ENCODE assay signal across 7 mouse cellular contexts in the genomic region with DNA sequence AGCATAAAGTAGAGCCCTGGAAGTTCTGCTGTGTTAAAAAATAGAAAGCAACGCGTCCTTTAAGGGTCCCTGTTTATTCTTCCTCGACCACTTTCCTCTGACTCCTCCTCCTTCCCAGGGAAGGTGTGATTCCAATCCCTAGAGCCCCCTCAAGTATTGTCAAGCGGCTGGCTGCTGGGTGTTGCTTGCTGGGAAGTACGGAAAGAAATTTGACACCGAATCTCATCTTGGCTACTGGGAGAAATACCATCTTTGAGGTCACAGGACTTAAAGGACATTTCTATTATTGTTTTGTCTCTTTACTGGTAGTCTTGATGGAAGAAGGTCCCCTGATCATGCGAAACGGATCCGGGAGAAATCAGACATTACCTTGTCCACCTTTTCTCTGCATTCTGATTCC. TPM values are rescaled to one million over a fixed set of nuclear protein-coding genes. Genes with fewer than 3 reads are reported as not detected.
DNase-seq lines count a peak whose midpoint lies in the region; ATAC-seq and TF ChIP-seq lines count a peak whose summit lies in the region.

A gene (plus strand): TSS at position 156 of the 400 bp plus-strand sequence.

- no peak for TF ChIP-seq POLR2A in thymus, adult 2 months (IDR thresholded peaks at IDR 0.05; ENCODE audit: control insufficient read depth, extremely low read depth, insufficient read depth, low read length, poor library complexity)

- no peak for ATAC-seq in forebrain, embryonic 11.5 days (replicated peaks; ENCODE audit: low FRiP score)
- no peak for ATAC-seq in liver, embryonic 11.5 days (replicated peaks; ENCODE audit: low FRiP score)

- 0 out of 2 replicates have a peak within 1 kb of the TSS, but pooled peaks have one; percentile 10 for H3K9ac ChIP-seq in forebrain, embryonic 11.5 days (ENCODE audit: low read length)
- no peak within 1 kb of the TSS for H3K9ac ChIP-seq in liver, embryonic 11.5 days (ENCODE audit: low read depth, low read length)

- 0 out of 2 replicates have a peak, but pooled peaks cover 2% of the 10 kb centered on the region for H3K27me3 ChIP-seq in thymus, adult 2 months (ENCODE audit: control insufficient read depth, insufficient read depth, low read length)
- no peaks in the 10 kb centered on the region; the same call in 1 of the 2 replicates for H3K27me3 ChIP-seq in forebrain, embryonic 11.5 days (ENCODE audit: control insufficient read depth, insufficient read depth, low read length)
- H3K27me3 ChIP-seq in liver, embryonic 11.5 days (replicated peaks; ENCODE audit: control insufficient read depth, insufficient read depth, low read length): peaks cover 8% of the 10 kb centered on the region

- 58% methylated on average over 9 of the region's 9 CpGs for WGBS in thymus, adult 2 months
- WGBS in forebrain, embryonic 11.5 days: 5% methylated on average over 9 of the region's 9 CpGs
- WGBS in liver, embryonic 11.5 days: 7% methylated on average over 9 of the region's 9 CpGs

- H3K36me3 ChIP-seq in thymus, adult 2 months (ENCODE audit: control insufficient read depth, insufficient read depth, low read length): no peaks in the 10 kb centered on the region
- H3K36me3 ChIP-seq in forebrain, embryonic 11.5 days (ENCODE audit: control insufficient read depth, insufficient read depth, low read length): no peaks in the 10 kb centered on the region
- no peaks in the 10 kb centered on the region for H3K36me3 ChIP-seq in liver, embryonic 11.5 days (ENCODE audit: control insufficient read depth, insufficient read depth, low read length)

- no peak for TF ChIP-seq CTCF in thymus, adult 2 months (IDR thresholded peaks at IDR 0.05; ENCODE audit: borderline replicate concordance, control insufficient read depth, extremely low read depth, insufficient read depth, low read length, poor library complexity)

- H3K4me2 ChIP-seq in forebrain, embryonic 11.5 days (ENCODE audit: low read depth, low read length, severe bottlenecking): peak within 1 kb of the TSS; percentile 57
- peak within 1 kb of the TSS; percentile 74 for H3K4me2 ChIP-seq in liver, embryonic 11.5 days

- peak within 1 kb of the TSS; percentile 18 for H3K4me3 ChIP-seq in thymus, adult 2 months (ENCODE audit: control insufficient read depth, insufficient read depth, low read length)
- peak within 1 kb of the TSS; percentile 25 for H3K4me3 ChIP-seq in forebrain, embryonic 11.5 days (ENCODE audit: low read depth, low read length)
- peak within 1 kb of the TSS; percentile 41 for H3K4me3 ChIP-seq in liver, embryonic 11.5 days (ENCODE audit: low read depth, low read length)

- peaks cover 7% of the 10 kb centered on the region for H3K4me1 ChIP-seq in thymus, adult 2 months (replicated peaks; ENCODE audit: control insufficient read depth, insufficient read depth, low read length)
- H3K4me1 ChIP-seq in forebrain, embryonic 11.5 days (replicated peaks; ENCODE audit: control insufficient read depth, insufficient read depth, low read length): peaks cover 2% of the 10 kb centered on the region; the same call in 1 of the 2 replicates
- H3K4me1 ChIP-seq in liver, embryonic 11.5 days (replicated peaks; ENCODE audit: control insufficient read depth, insufficient read depth, low read length): peaks cover 4% of the 10 kb centered on the region

- H3K27ac ChIP-seq in thymus, adult 2 months (ENCODE audit: control insufficient read depth, insufficient read depth, low read length): no peak within 1 kb of the TSS
- H3K27ac ChIP-seq in forebrain, embryonic 11.5 days (ENCODE audit: low read depth, low read length): no peak within 1 kb of the TSS
- no peak within 1 kb of the TSS for H3K27ac ChIP-seq in liver, embryonic 11.5 days (ENCODE audit: low read depth, low read length)

- no peaks in the 10 kb centered on the region for H3K9me3 ChIP-seq in forebrain, embryonic 11.5 days (ENCODE audit: control insufficient read depth, low read length)
- H3K9me3 ChIP-seq in liver, embryonic 11.5 days (ENCODE audit: control insufficient read depth, low read length): no peaks in the 10 kb centered on the region

- DNase-seq in thymus, adult 2 months: no peak
- DNase-seq in thymus, postnatal 14 days: no peak
- DNase-seq in forebrain, embryonic 11.5 days (ENCODE audit: low spot score): no peak
- DNase-seq in liver, embryonic 11.5 days (ENCODE audit: low spot score): no peak
- DNase-seq in Muller cell, postnatal 12 days (ENCODE audit: inconsistent ontology term): no peak
- DNase-seq in frontal cortex, postnatal 25 days (ENCODE audit: low spot score in 2 of 2): no peak
- no peak for DNase-seq in cerebellum, postnatal 25 days

RNA-seq across cellular contexts. Expression of the gene that starts here (rescaled TPM):
- 0.16 and 0.28 TPM in 2 replicates for polyA plus RNA-seq in thymus, adult 2 months (2012; rRNA removed)
- 0.24 and 0.43 TPM in 2 replicates for polyA plus RNA-seq in forebrain, embryonic 11.5 days (2014; fragmentation: Nextera tagmentation; extraction: Ambion mirVana)
- polyA plus RNA-seq in liver, embryonic 11.5 days (2014; fragmentation: Nextera tagmentation; extraction: Ambion mirVana): 0.19 and 0.33 TPM in 2 replicates
